Mouse (Mus musculus) Patski (cell line): ENCODE measurements around the gene Pcp4. TPM values are rescaled to one million over a fixed set of nuclear protein-coding genes. Genes with fewer than 3 reads are reported as not detected.

Experiments used
- ATAC-seq: fragments of 100-300 bp; one replicate; pipeline ENCODE4 v1.8.0; 2021
- CTCF ChIA-PET: fragments of 350-600 bp; sonication (Branson Sonifier 250); formaldehyde crosslinking; loops from one replicate; lab custom pipeline; 2022; ENCODE audit warnings: inconsistent platforms; lab: Charles Lee
- POLR2A ChIA-PET: fragments of 350-600 bp; sonication (Branson Sonifier 250); formaldehyde crosslinking; loops from one replicate; lab custom pipeline; 2022; ENCODE audit warnings: antibody characterized with exemption, inconsistent platforms; lab: Charles Lee
- DNase-seq: peaks from one replicate; pipeline ENCODE4 v3.0.0-alpha.2; 2011; ENCODE audit warnings: low read depth, low spot score
- H3K27me3 ChIP-seq: fragments of 371-371 bp; one replicate; pipeline ENCODE4 v1.5.1; 2021
- CTCF ChIP-seq: fragments of 100-300 bp; IDR thresholded peaks from one replicate; pipeline ENCODE4 v1.5.1; 2021
- in situ Hi-C: fragments of 300-500 bp; cut with MboI; formaldehyde crosslinking; loops from 3 replicates; pipeline ENCODE4 v1.11.1; 2018; ENCODE audit warnings: low pct_unique_long_range_greater_than_20kb, mixed read lengths
- polyA plus RNA-seq: library from polyadenylated mRNA; unstranded; gene quantifications from one replicate; pipeline ENCODE4 v1.2.3, GENCODE M21; 2021

The Pcp4 gene
- polyA plus RNA-seq, 1 experiment from 2014 or later = 3.9 TPM

DNA sequence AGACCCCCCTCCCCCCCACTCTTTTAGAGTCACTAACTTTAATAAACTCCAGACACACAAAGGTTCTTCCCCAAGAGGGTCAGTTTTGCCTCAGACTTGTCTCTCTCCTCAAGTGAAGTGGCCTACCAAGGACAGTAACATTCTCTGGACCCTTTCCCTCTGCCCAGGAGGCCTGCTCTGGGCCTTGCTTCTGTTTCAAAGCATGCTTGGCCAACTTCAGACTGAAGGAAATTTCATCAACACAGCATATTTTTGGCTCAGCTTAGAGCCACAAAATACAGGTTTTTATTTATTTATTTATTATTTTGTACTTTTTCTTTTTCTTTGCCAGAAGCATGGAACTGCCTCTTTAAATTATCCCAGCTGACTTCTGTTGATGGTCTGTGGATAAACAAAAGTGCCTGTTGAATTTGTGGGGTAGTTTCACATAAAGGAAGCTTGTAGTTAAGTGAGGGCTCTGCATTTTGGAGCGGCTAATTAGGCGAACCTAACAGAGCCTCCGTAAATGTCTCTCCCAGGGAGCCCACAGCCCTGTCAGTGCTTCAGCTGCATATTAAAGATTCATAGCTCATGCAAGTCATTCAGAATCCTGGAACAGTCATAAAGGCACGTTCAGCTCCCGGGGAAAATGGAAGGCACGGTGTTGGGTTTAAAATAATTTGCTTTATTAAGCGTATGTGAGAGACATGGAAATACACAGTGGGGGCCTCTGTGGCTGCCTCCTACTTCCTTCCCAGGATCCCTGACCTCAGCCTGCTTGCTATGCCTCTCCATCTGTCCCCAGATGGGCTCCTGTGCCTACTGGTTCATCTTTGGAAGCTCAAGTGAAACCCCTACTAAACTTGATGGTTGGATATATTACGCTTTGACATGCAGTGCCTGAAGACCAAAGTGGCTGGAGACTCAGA, 96.2 kb downstream of the Pcp4 start:
- CTCF ChIA-PET = no interaction called here
- no peak for DNase-seq
- H3K27me3 ChIP-seq = peaks cover 21% of the 10 kb centered on the region
- POLR2A ChIA-PET = interaction anchor here (0.6 kb wide), 1 partner anchor 40 kb away, joined by 3 read pairs; no protein-coding TSS in a partner anchor
- in situ Hi-C loops = no loop called here
- no peak for ATAC-seq
- no peak for TF ChIP-seq CTCF

DNA sequence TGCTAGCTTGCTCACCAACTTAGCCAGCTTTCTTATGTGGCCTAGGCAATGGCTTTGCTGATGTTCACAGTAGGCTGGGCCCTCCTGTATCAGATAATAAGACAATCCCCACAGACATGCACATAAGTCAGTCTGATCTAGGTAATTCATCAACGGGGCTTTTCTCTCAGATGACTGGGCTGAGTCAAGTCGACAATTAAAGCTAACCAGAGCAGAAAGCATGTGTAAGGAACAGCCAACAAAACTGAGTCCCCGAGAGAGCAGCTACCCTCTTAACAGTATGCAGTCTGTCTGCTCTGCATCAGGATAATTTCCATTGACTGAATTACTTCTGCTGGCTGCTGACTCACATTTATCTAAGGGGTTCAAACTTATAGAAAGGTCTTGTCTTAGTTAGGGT, 100.0 kb downstream of the Pcp4 start:
- in situ Hi-C loops = no loop called here
- CTCF ChIA-PET = no interaction called here

More for the DNA sequence above, 100.0 kb downstream of the Pcp4 start:
- TF ChIP-seq CTCF = no peak
- peaks cover 11% of the 10 kb centered on the region for H3K27me3 ChIP-seq
- POLR2A ChIA-PET = no interaction called here
- DNase-seq (no peak), ATAC-seq (no peak)

Other genes starting within 250 kb of the Pcp4 start
- not detected for gene B3galt5, start 231.8 kb upstream of the Pcp4 start, polyA plus RNA-seq
- gene Itgb2l, start 24.0 kb upstream of the Pcp4 start, polyA plus RNA-seq = 1.9 TPM